Mouse (Mus musculus) myocyte (in vitro differentiated cells): ENCODE measurements around the gene Spop. TPM values are rescaled to one million over a fixed set of nuclear protein-coding genes. Genes with fewer than 3 reads are reported as not detected.

Experiments
- H3K27me3 ChIP-seq: one replicate; pipeline ENCODE4 v1.6.1; 2011; ENCODE audit not compliant: control insufficient read depth, insufficient read depth, insufficient read length
- H3K36me3 ChIP-seq: one replicate; pipeline ENCODE4 v1.6.1; 2011; ENCODE audit not compliant: control insufficient read depth, insufficient read depth
- H3K4me2 ChIP-seq: one replicate; pipeline ENCODE4 v1.6.1; 2011; ENCODE audit warnings: low read depth, control low read depth
- H3K4me3 ChIP-seq: one replicate; pipeline ENCODE4 v1.5.1; 2011; ENCODE audit warnings: mild to moderate bottlenecking, control low read depth, moderate library complexity
- H3K79me2 ChIP-seq: one replicate; pipeline ENCODE4 v1.6.1; 2011; ENCODE audit not compliant: control insufficient read depth, insufficient read depth
- H3ac ChIP-seq: one replicate; pipeline ENCODE4 v1.6.1; 2011; ENCODE audit not compliant: control insufficient read depth, insufficient read length
- CEBPB ChIP-seq: IDR thresholded peaks from 2 replicates; pipeline ENCODE4 v1.6.1; 2011; ENCODE audit warnings: mild to moderate bottlenecking, moderate library complexity; ENCODE audit not compliant: poor library complexity, insufficient read depth, severe bottlenecking
- E2F4 ChIP-seq: IDR thresholded peaks from one replicate; pipeline ENCODE4 v1.6.1; 2011; ENCODE audit warnings: mild to moderate bottlenecking, control low read depth, moderate library complexity; ENCODE audit not compliant: insufficient read depth
- MAX ChIP-seq: IDR thresholded peaks from one replicate; pipeline ENCODE4 v1.6.1; 2011; ENCODE audit warnings: low read depth, mild to moderate bottlenecking, control low read depth
- MYOD1 ChIP-seq, 3 experiments: IDR thresholded peaks; one replicate each; pipeline ENCODE4 v1.6.1; 2011; ENCODE audit warnings: control low read depth in 2 of 3, low read depth in 2 of 3, mild to moderate bottlenecking in 2 of 3, moderate library complexity in 1 of 3; ENCODE audit not compliant: insufficient read length in 2 of 3, control insufficient read depth in 1 of 3
- MYOG ChIP-seq, 3 experiments: IDR thresholded peaks; one replicate each; pipeline ENCODE4 v1.6.1; 2011; ENCODE audit warnings: control low read depth in 2 of 3, low read depth in 2 of 3, mild to moderate bottlenecking in 2 of 3; ENCODE audit not compliant: insufficient read length in 2 of 3, control insufficient read depth in 1 of 3, insufficient read depth in 1 of 3
- POLR2A ChIP-seq: IDR thresholded peaks from one replicate; pipeline ENCODE4 v1.6.1; 2011; ENCODE audit warnings: low read depth, mild to moderate bottlenecking, control low read depth, moderate library complexity; ENCODE audit not compliant: insufficient read length
- POLR2AphosphoS2 ChIP-seq: IDR thresholded peaks from one replicate; pipeline ENCODE4 v1.6.1; 2011; ENCODE audit warnings: low read depth, control low read depth; ENCODE audit not compliant: insufficient read length
- REST ChIP-seq: IDR thresholded peaks from one replicate; pipeline ENCODE4 v1.6.1; 2011; ENCODE audit warnings: mild to moderate bottlenecking, control low read depth, moderate library complexity; ENCODE audit not compliant: insufficient read depth, insufficient read length
- SRF ChIP-seq: IDR thresholded peaks from one replicate; pipeline ENCODE4 v1.6.1; 2011; ENCODE audit warnings: low read depth; ENCODE audit not compliant: control insufficient read depth, insufficient read length
- TCF12 ChIP-seq: IDR thresholded peaks from one replicate; pipeline ENCODE4 v1.6.1; 2011; ENCODE audit warnings: mild to moderate bottlenecking, control low read depth; ENCODE audit not compliant: poor library complexity, insufficient read depth, severe bottlenecking
- TCF3 ChIP-seq: IDR thresholded peaks from one replicate; pipeline ENCODE4 v1.6.1; 2011; ENCODE audit warnings: low read depth, control low read depth; ENCODE audit not compliant: insufficient read length
- USF1 ChIP-seq: IDR thresholded peaks from one replicate; pipeline ENCODE4 v1.6.1; 2011; ENCODE audit warnings: low read depth, mild to moderate bottlenecking, control low read depth, moderate library complexity
- polyA plus RNA-seq: library from polyadenylated mRNA; unstranded; fragments of >200 nt; fragmentation: generic; extraction: Trizol; gene quantifications from one replicate; pipeline ENCODE4 v1.2.1, GENCODE M21; 2012; ENCODE audit warnings: missing spikeins

Spop gene
- polyA plus RNA-seq, 1 experiment, result 54.8 TPM

DNA sequence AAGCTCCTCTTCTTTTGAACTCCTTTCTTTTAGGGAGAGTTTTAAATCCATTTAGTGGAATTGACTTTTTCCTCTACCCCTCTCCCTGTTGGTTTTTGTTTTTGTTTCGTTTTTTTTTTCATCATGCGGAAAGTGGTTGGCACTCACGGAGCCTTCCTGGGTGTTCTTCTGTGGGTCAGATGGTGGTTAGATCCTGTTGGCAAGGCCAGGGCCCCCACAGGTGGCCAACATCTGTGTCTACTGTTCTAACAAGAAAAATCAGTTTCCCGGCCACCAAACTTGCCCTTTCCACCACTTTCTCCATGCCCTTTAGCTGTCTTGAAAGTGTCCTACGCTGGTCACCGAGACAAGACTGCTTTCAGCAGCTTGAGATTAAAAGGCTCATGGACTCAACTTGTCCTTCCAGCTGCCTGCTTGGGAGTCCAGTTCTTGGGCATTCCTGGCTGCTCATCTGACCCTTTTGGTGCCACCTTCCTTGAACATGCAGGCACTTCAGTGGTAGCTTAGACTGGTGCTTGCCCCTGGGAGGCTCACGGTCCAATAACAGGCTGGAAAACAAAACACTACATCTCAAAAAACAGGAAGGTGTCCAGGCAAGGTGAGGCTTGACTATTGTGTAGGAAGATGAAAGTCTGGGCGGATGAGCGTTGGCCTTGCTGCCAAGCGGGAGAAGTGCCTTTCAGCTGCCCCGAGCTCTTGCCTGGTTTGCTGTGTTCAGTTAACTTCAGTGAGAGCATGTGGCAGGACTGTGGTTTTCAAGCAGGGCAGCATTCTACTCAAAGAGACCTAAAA lies 21.0 kb upstream of the Spop start:
- H3K79me2 ChIP-seq, result no peaks in the 10 kb centered on the region
- no peak overlapping the region for H3K4me2 ChIP-seq
- no peak overlapping the region for H3K4me3 ChIP-seq
- H3K36me3 ChIP-seq, result peaks cover 22% of the 10 kb centered on the region
- no peaks in the 10 kb centered on the region for H3K27me3 ChIP-seq
- no peak for TF ChIP-seq E2F4
- no peak for TF ChIP-seq MYOG (IDR thresholded peaks at IDR 0.05; ENCODE audit: control insufficient read depth in 1 of 3, insufficient read depth in 1 of 3, insufficient read length in 2 of 3, low read depth in 2 of 3)
- no peak for TF ChIP-seq MYOD1 (IDR thresholded peaks at IDR 0.05; ENCODE audit: control insufficient read depth in 1 of 3, insufficient read length in 2 of 3, low read depth in 2 of 3)
- no peak for TF ChIP-seq SRF
- TF ChIP-seq TCF3, result no peak
- no peak for TF ChIP-seq USF1
- no peak for TF ChIP-seq TCF12
- no peak for TF ChIP-seq POLR2A
- no peak for TF ChIP-seq MAX
- TF ChIP-seq POLR2AphosphoS2, result no peak
- no peak for TF ChIP-seq CEBPB
- no peak for TF ChIP-seq REST
- H3ac ChIP-seq, result no peak overlapping the region

DNA sequence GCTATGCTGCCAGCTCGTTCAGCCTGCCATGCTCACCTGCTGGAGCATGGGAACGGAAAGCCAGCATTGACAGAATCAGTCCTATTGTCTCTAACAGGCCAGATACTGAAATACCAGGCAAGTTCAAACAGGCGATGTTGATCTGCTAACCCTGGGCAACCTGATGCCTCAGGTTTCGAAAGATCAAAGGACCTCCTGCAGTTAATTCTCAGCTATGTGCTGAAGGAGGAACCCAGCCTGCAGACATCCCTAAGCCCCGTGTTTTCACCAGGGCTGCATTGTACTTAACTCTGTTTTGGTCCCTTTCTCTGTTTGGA lies 20.4 kb upstream of the Spop start:
- Histone ChIP-seq H3ac (no peak overlapping the region), H3K36me3 (peaks cover 22% of the 10 kb centered on the region), H3K4me3 (no peak overlapping the region), H3K79me2 (no peaks in the 10 kb centered on the region), H3K27me3 (no peaks in the 10 kb centered on the region), H3K4me2 (no peak overlapping the region)
- no peak for TF ChIP-seq E2F4
- TF ChIP-seq CEBPB, result no peak
- TF ChIP-seq MAX, result no peak
- no peak for TF ChIP-seq REST
- no peak for TF ChIP-seq TCF3
- TF ChIP-seq POLR2A, result no peak
- no peak for TF ChIP-seq MYOG (IDR thresholded peaks at IDR 0.05; ENCODE audit: control insufficient read depth in 1 of 3, insufficient read depth in 1 of 3, insufficient read length in 2 of 3, low read depth in 2 of 3)
- TF ChIP-seq SRF, result no peak

- no peak overlapping the region for H3K4me2 ChIP-seq
- peaks cover 19% of the 10 kb centered on the region for H3K36me3 ChIP-seq
- no peaks in the 10 kb centered on the region for H3K27me3 ChIP-seq
- no peak overlapping the region for H3K4me3 ChIP-seq
- H3K79me2 ChIP-seq, result no peaks in the 10 kb centered on the region
- TF ChIP-seq MYOD1 (IDR thresholded peaks at IDR 0.05; ENCODE audit: control insufficient read depth in 1 of 3, insufficient read length in 2 of 3, low read depth in 2 of 3) (no peak), E2F4 (no peak), POLR2A (no peak), MAX (no peak), USF1 (no peak), SRF (no peak), REST (no peak), POLR2AphosphoS2 (no peak), CEBPB (no peak), TCF12 (no peak), MYOG (IDR thresholded peaks at IDR 0.05; ENCODE audit: control insufficient read depth in 1 of 3, insufficient read depth in 1 of 3, insufficient read length in 2 of 3, low read depth in 2 of 3) (no peak), TCF3 (no peak)
- H3ac ChIP-seq, result no peak overlapping the region
Measured at GRCm38 (mm10) chr11:95394112-95394511, 19.8 kb upstream of the Spop start.

DNA sequence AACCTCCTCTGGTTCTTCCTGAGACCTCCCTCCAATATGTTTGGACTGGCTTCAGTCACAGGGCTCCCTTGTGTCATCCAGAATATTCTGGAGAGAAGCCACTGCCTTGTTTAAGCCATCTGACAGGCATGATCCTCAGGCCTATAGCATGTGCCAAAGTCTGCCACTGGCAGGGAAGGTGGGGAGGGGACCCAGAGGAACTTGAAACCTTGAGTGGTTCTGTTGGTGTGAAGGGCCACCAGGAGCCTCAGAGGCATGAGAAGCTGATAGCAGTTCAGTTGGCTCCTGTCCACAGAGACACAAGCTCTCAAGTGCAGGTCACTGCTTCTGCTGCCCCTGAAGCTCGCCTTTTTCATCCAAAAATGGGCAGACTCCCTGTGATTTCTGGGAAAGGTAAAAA lies 17.3 kb upstream of the Spop start:
- Histone ChIP-seq H3K36me3 (no peaks in the 10 kb centered on the region), H3K4me3 (no peak overlapping the region), H3K79me2 (no peaks in the 10 kb centered on the region), H3K27me3 (no peaks in the 10 kb centered on the region), H3ac (no peak overlapping the region), H3K4me2 (no peak overlapping the region)
- TF ChIP-seq USF1 (no peak), POLR2AphosphoS2 (no peak), MAX (no peak), TCF3 (no peak), TCF12 (no peak), REST (no peak)
